Mouse (Mus musculus): Measurements from ENCODE around the gene Nlrp5. TPM values are rescaled to one million over a fixed set of nuclear protein-coding genes. Genes with fewer than 3 reads are reported as not detected.

The Nlrp5 gene
- not detected in 2 replicates for polyA plus RNA-seq (2012; rRNA removed)

DNA sequence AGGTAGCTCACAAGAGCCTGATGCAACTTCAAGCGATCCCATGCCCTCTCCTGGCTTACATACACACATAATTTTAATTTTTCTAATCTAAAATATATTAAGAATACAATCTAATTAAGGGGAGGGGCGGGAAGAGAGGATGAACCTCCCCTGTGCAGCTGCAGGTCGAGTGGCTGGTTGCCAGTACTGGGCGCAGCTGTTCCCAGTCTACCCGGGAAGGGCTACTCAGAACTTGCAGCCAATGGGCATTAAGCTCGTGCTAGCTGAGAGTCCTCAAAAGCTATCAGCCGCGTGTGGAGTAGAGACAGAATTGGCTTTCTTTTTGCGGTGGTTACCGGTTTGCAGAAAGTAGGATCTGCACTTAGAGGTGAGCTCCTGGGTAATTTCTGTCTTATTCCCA lies at the start of gene Nlrp5:
Gene Nlrp5 (plus strand): TSS at position 301 of the 400 bp plus-strand sequence.

Other genes starting within 250 kb of the Nlrp5 start
- gene Gm10662, start 241.4 kb upstream of the Nlrp5 start, polyA plus RNA-seq (2012; rRNA removed) = not detected in 2 replicates
- gene Vmn1r165, start 168.6 kb upstream of the Nlrp5 start, polyA plus RNA-seq (2012; rRNA removed) = not detected in 2 replicates
- gene Vmn1r166, start 134.2 kb upstream of the Nlrp5 start, polyA plus RNA-seq (2012; rRNA removed) = not detected in 2 replicates
- gene Gm6902, start 107.0 kb upstream of the Nlrp5 start, polyA plus RNA-seq (2012; rRNA removed) = not detected in 2 replicates
- gene Nlrp4e, start 84.7 kb upstream of the Nlrp5 start, polyA plus RNA-seq (2012; rRNA removed) = not detected in 2 replicates
- gene Vmn1r167, start 121.3 kb downstream of the Nlrp5 start, polyA plus RNA-seq (2012; rRNA removed) = not detected in 2 replicates
- gene Vmn1r168, start 153.8 kb downstream of the Nlrp5 start, polyA plus RNA-seq (2012; rRNA removed) = not detected in 2 replicates
- gene Vmn1r169, start 189.6 kb downstream of the Nlrp5 start, polyA plus RNA-seq (2012; rRNA removed) = not detected in 2 replicates
- gene Vmn1r170, start 220.3 kb downstream of the Nlrp5 start, polyA plus RNA-seq (2012; rRNA removed) = not detected in 2 replicates
- gene Vmn1r171, start 244.8 kb downstream of the Nlrp5 start, polyA plus RNA-seq (2012; rRNA removed) = not detected in 2 replicates